Mouse (Mus musculus): Measurements from ENCODE around the gene Ankrd31. TPM values are rescaled to one million over a fixed set of nuclear protein-coding genes. Genes with fewer than 3 reads are reported as not detected.
"Not testable (repeated sequence)": the region's sequence is repeated elsewhere in the genome, so short reads cannot be mapped to it uniquely, and the experiment has no call there.

The Ankrd31 gene
- polyA plus RNA-seq, 1 experiment from 2014 or later = not detected

DNA sequence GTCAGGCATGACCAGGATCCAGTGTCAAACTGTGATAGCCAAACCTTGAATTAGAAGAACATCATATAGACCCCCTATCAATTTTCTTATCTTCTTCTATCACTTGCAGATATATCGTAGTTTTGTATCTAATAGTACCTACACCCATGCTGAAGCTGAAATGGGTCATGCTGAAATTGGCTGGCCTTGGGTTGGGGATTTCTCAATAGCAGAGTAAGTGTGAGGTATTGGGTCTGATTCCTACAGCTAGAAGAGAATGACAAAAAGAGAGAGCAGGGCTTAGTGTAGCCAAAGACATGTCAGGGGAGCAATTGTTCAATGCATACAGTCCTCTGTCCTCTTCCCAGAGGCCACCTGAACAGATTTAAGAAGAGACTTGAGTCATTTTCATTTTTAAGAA, 18.0 kb upstream of the Ankrd31 start:
- Histone ChIP-seq H3K4me2 (no peak overlapping the region), H3K36me3 (ENCODE audit: control insufficient read depth, insufficient read depth, low read length) (no peaks in the 10 kb centered on the region), H3K4me1 (ENCODE audit: control insufficient read depth, insufficient read depth, low read length) (no peaks in the 10 kb centered on the region), H3K27ac (ENCODE audit: low read depth, low read length) (no peak overlapping the region), H3K4me3 (ENCODE audit: low read depth, low read length) (no peak overlapping the region), H3K27me3 (ENCODE audit: control insufficient read depth, insufficient read depth, low read length) (no peaks in the 10 kb centered on the region), H3K9me3 (replicated peaks; ENCODE audit: control insufficient read depth, low read length) (no peaks in the 10 kb centered on the region), H3K9ac (ENCODE audit: low read depth, low read length) (no peak overlapping the region)
- ATAC-seq (replicated peaks; ENCODE audit: insufficient number of reproducible peaks, low FRiP score, low TSS enrichment) = no peak
- 73% methylated on average over 1 of the region's 1 CpGs for WGBS (ENCODE audit: insufficient replicate concordance)

- H3K9ac ChIP-seq (ENCODE audit: low read depth, low read length) = no peak overlapping the region
- H3K27me3 ChIP-seq (ENCODE audit: control insufficient read depth, insufficient read depth, low read length) = no peaks in the 10 kb centered on the region
- ATAC-seq (replicated peaks; ENCODE audit: insufficient number of reproducible peaks, low FRiP score, low TSS enrichment) = no peak
- no peak overlapping the region for H3K27ac ChIP-seq (ENCODE audit: low read depth, low read length)
- H3K4me1 ChIP-seq (ENCODE audit: control insufficient read depth, insufficient read depth, low read length) = no peaks in the 10 kb centered on the region
- WGBS (ENCODE audit: insufficient replicate concordance) = 21% methylated on average over 1 of the region's 1 CpGs
- H3K36me3 ChIP-seq (ENCODE audit: control insufficient read depth, insufficient read depth, low read length) = no peaks in the 10 kb centered on the region
- no peak overlapping the region for H3K4me2 ChIP-seq
- H3K4me3 ChIP-seq (ENCODE audit: low read depth, low read length) = no peak overlapping the region
- no peaks in the 10 kb centered on the region for H3K9me3 ChIP-seq (replicated peaks; ENCODE audit: control insufficient read depth, low read length)
Measured at GRCm38 (mm10) chr13:96735175-96735574, 12.9 kb upstream of the Ankrd31 start.

- no peaks in the 10 kb centered on the region for H3K27me3 ChIP-seq (ENCODE audit: control insufficient read depth, insufficient read depth, low read length)
- no peaks in the 10 kb centered on the region for H3K4me1 ChIP-seq (ENCODE audit: control insufficient read depth, insufficient read depth, low read length)
- H3K36me3 ChIP-seq (ENCODE audit: control insufficient read depth, insufficient read depth, low read length) = no peaks in the 10 kb centered on the region
- 76% methylated on average over 2 of the region's 2 CpGs for WGBS (ENCODE audit: insufficient replicate concordance)
- no peak overlapping the region for H3K4me3 ChIP-seq (ENCODE audit: low read depth, low read length)
- H3K9me3 ChIP-seq (replicated peaks; ENCODE audit: control insufficient read depth, low read length) = no peaks in the 10 kb centered on the region
- H3K4me2 ChIP-seq = no peak overlapping the region
- ATAC-seq (replicated peaks; ENCODE audit: insufficient number of reproducible peaks, low FRiP score, low TSS enrichment) = no peak
- no peak overlapping the region for H3K9ac ChIP-seq (ENCODE audit: low read depth, low read length)
- no peak overlapping the region for H3K27ac ChIP-seq (ENCODE audit: low read depth, low read length)
Measured at GRCm38 (mm10) chr13:96740159-96740558, 7.9 kb upstream of the Ankrd31 start.

DNA sequence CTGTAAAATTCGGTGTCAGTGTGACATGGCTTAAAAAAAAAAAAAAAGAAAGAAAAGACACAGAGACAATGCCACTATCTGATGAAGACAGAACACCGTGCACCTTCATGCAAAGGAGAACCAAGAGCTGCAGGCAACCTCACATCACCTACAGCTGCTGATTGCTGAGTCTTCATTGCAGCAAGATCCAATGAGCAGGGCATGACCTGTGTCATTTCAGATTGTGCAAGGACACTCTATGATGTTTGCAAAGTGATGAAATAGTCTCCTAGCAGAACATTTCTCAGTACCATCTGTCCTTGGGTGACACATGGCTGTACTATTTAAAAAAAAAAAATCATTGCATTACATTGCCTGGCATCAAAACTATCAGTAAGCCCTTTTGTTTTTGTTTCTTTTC, 5.2 kb upstream of the Ankrd31 start:
- ATAC-seq (replicated peaks; ENCODE audit: insufficient number of reproducible peaks, low FRiP score, low TSS enrichment) = no peak
- no peaks in the 10 kb centered on the region for H3K4me1 ChIP-seq (ENCODE audit: control insufficient read depth, insufficient read depth, low read length)
- H3K9me3 ChIP-seq (replicated peaks; ENCODE audit: control insufficient read depth, low read length) = no peaks in the 10 kb centered on the region
- H3K4me3 ChIP-seq (ENCODE audit: low read depth, low read length) = no peak overlapping the region
- H3K4me2 ChIP-seq = no peak overlapping the region
- 71% methylated on average over 2 of the region's 2 CpGs for WGBS (ENCODE audit: insufficient replicate concordance)
- H3K27ac ChIP-seq (ENCODE audit: low read depth, low read length) = no peak overlapping the region
- H3K36me3 ChIP-seq (ENCODE audit: control insufficient read depth, insufficient read depth, low read length) = no peaks in the 10 kb centered on the region
- H3K27me3 ChIP-seq (ENCODE audit: control insufficient read depth, insufficient read depth, low read length) = no peaks in the 10 kb centered on the region
- H3K9ac ChIP-seq (ENCODE audit: low read depth, low read length) = no peak overlapping the region

DNA sequence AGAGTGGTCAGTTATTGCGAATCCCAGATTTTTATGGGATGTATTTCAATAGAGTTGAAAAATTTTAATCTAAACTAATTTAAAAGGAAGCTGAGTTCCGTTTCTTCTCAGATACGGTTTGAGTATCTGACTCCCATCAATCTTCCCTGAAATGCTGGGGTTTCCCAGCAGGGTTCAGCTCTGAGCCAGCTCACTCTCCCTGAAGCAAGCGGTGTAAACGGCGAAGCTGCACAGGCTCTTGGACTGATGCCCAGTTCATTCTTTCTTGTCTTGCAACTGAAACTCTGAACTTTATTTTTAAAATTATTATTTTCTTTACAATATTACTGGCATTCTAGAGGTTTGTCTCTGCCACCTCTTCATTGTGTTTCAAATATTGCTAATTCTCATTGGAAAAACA, 2.0 kb upstream of the Ankrd31 start:
- Histone ChIP-seq H3K4me1 (ENCODE audit: control insufficient read depth, insufficient read depth, low read length) (no peaks in the 10 kb centered on the region), H3K9me3 (replicated peaks; ENCODE audit: control insufficient read depth, low read length) (no peaks in the 10 kb centered on the region), H3K27ac (ENCODE audit: low read depth, low read length) (no peak overlapping the region), H3K4me3 (ENCODE audit: low read depth, low read length) (no peak overlapping the region), H3K9ac (ENCODE audit: low read depth, low read length) (no peak overlapping the region), H3K36me3 (ENCODE audit: control insufficient read depth, insufficient read depth, low read length) (no peaks in the 10 kb centered on the region), H3K4me2 (no peak overlapping the region), H3K27me3 (ENCODE audit: control insufficient read depth, insufficient read depth, low read length) (no peaks in the 10 kb centered on the region)
- WGBS (ENCODE audit: insufficient replicate concordance) = 47% methylated on average over 6 of the region's 6 CpGs
- no peak for ATAC-seq (replicated peaks; ENCODE audit: insufficient number of reproducible peaks, low FRiP score, low TSS enrichment)

GRCm38 (mm10) chr13:96749859-96750258, 1.8 kb downstream of the Ankrd31 start:
- H3K9ac ChIP-seq (ENCODE audit: low read depth, low read length) = no peak overlapping the region
- H3K4me1 ChIP-seq (ENCODE audit: control insufficient read depth, insufficient read depth, low read length) = no peaks in the 10 kb centered on the region
- H3K4me3 ChIP-seq (ENCODE audit: low read depth, low read length) = no peak overlapping the region
- H3K27me3 ChIP-seq (ENCODE audit: control insufficient read depth, insufficient read depth, low read length) = no peaks in the 10 kb centered on the region
- no peaks in the 10 kb centered on the region for H3K9me3 ChIP-seq (replicated peaks; ENCODE audit: control insufficient read depth, low read length)
- no peaks in the 10 kb centered on the region for H3K36me3 ChIP-seq (ENCODE audit: control insufficient read depth, insufficient read depth, low read length)
- WGBS (ENCODE audit: insufficient replicate concordance) = 76% methylated on average over 6 of the region's 6 CpGs
- H3K27ac ChIP-seq (ENCODE audit: low read depth, low read length) = no peak overlapping the region
- no peak for ATAC-seq (replicated peaks; ENCODE audit: insufficient number of reproducible peaks, low FRiP score, low TSS enrichment)
- no peak overlapping the region for H3K4me2 ChIP-seq

- Histone ChIP-seq H3K36me3 (ENCODE audit: control insufficient read depth, insufficient read depth, low read length) (no peaks in the 10 kb centered on the region), H3K27ac (ENCODE audit: low read depth, low read length) (no peak overlapping the region), H3K27me3 (ENCODE audit: control insufficient read depth, insufficient read depth, low read length) (no peaks in the 10 kb centered on the region), H3K9me3 (replicated peaks; ENCODE audit: control insufficient read depth, low read length) (no peaks in the 10 kb centered on the region), H3K4me1 (ENCODE audit: control insufficient read depth, insufficient read depth, low read length) (no peaks in the 10 kb centered on the region), H3K4me3 (ENCODE audit: low read depth, low read length) (no peak overlapping the region), H3K4me2 (no peak overlapping the region), H3K9ac (ENCODE audit: low read depth, low read length) (no peak overlapping the region)
- 52% methylated on average over 2 of the region's 2 CpGs for WGBS (ENCODE audit: insufficient replicate concordance)
- no peak for ATAC-seq (replicated peaks; ENCODE audit: insufficient number of reproducible peaks, low FRiP score, low TSS enrichment)
Measured at GRCm38 (mm10) chr13:96760848-96761247, 12.8 kb downstream of the Ankrd31 start.

DNA sequence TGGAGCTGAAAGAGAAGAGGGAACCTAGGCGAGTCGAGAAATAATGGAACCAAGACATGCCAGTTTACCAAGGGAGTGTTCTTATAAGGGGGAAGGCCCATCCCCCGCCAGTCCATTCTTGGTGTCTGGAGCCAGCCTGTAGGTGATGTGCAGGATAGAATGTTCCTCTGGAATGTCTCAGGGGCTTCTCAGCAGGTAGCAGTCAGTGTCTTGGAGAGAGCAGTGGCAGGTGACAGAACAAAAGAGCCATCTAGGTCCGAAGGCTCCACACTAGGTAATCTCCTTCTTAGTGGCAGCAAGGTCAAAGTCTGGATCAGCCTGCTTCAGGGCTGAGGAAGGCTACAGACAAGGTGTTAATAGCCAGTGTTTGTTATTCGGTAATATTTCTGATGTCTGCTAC, 38.0 kb downstream of the Ankrd31 start:
- H3K36me3 ChIP-seq (ENCODE audit: control insufficient read depth, insufficient read depth, low read length); H3K9ac ChIP-seq (ENCODE audit: low read depth, low read length); H3K4me3 ChIP-seq (ENCODE audit: low read depth, low read length); H3K27ac ChIP-seq (ENCODE audit: low read depth, low read length); H3K4me1 ChIP-seq (ENCODE audit: control insufficient read depth, insufficient read depth, low read length); H3K4me2 ChIP-seq; H3K27me3 ChIP-seq (ENCODE audit: control insufficient read depth, insufficient read depth, low read length); ATAC-seq (replicated peaks; ENCODE audit: insufficient number of reproducible peaks, low FRiP score, low TSS enrichment); H3K9me3 ChIP-seq (replicated peaks; ENCODE audit: control insufficient read depth, low read length): not testable (repeated sequence)
- WGBS (ENCODE audit: insufficient replicate concordance) = 77% methylated on average over 5 of the region's 5 CpGs

DNA sequence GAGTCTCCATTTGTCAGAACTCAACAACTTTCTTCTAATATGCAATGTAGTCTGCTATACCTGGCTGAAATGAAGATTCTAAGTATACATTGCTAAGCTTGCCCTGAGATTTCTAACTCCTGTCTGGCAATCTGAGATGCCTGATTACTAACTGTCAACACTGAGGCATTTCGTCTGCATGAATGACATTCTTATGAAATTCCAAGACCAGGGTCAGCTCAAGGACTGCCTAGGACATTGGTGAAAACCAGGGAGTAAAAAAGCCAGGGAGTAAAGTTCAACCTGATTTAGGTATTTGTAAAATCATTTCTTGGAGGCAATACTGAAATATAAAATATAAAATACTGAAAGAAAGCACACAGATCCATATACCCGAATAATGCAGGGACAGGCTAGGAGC, 45.4 kb downstream of the Ankrd31 start:
- 55% methylated on average over 2 of the region's 2 CpGs for whole genome bisulfite sequencing (ENCODE audit: insufficient replicate concordance)
- Histone ChIP-seq H3K27ac (ENCODE audit: low read depth, low read length) (no peak overlapping the region), H3K4me2 (no peak overlapping the region), H3K4me3 (ENCODE audit: low read depth, low read length) (no peak overlapping the region), H3K9ac (ENCODE audit: low read depth, low read length) (no peak overlapping the region), H3K4me1 (ENCODE audit: control insufficient read depth, insufficient read depth, low read length) (no peaks in the 10 kb centered on the region), H3K9me3 (replicated peaks; ENCODE audit: control insufficient read depth, low read length) (no peaks in the 10 kb centered on the region), H3K27me3 (ENCODE audit: control insufficient read depth, insufficient read depth, low read length) (no peaks in the 10 kb centered on the region), H3K36me3 (ENCODE audit: control insufficient read depth, insufficient read depth, low read length) (no peaks in the 10 kb centered on the region)
- ATAC-seq (replicated peaks; ENCODE audit: insufficient number of reproducible peaks, low FRiP score, low TSS enrichment) = no peak
